Mouse (Mus musculus): ENCODE results near the gene Gga1. TPM values are rescaled to one million over a fixed set of nuclear protein-coding genes. Genes with fewer than 3 reads are reported as not detected.
"Not testable (repeated sequence)": the region's sequence is repeated elsewhere in the genome, so short reads cannot be mapped to it uniquely, and the experiment has no call there.

The Gga1 gene
- polyA plus RNA-seq, 1 experiment = 55.3 TPM

GRCm38 (mm10) chr15:78842371-78843163, 34.4 kb upstream of the Gga1 start, which contains the start of gene Cdc42ep1:
Cdc42ep1 (plus strand) TSS chr15:78842624.
- Histone ChIP-seq H3K27ac (ENCODE audit: control insufficient read depth, insufficient read depth, low read depth, low read length, poor library complexity) (peak within 1 kb of the TSS; percentile 45; the same call in 1 of the 2 replicates), H3K4me3 (replicated peaks; ENCODE audit: control insufficient read depth, low read depth, low read length) (no peak within 1 kb of the TSS), H3K4me1 (ENCODE audit: control insufficient read depth, insufficient read depth, low read length) (no peaks in the 10 kb centered on the region)
- no peak for TF ChIP-seq CTCF (IDR thresholded peaks at IDR 0.05; ENCODE audit: control insufficient read depth, insufficient read depth, low read length)
- TF ChIP-seq POLR2A (IDR thresholded peaks at IDR 0.05; ENCODE audit: borderline replicate concordance, control insufficient read depth, low read depth, low read length) = no peak
- WGBS = 2% methylated on average over 86 of the region's 86 CpGs

GRCm38 (mm10) chr15:78843581-78844469, 33.2 kb upstream of the Gga1 start:
- TF ChIP-seq CTCF (IDR thresholded peaks at IDR 0.05; ENCODE audit: control insufficient read depth, insufficient read depth, low read length) = no peak
- no peak for TF ChIP-seq POLR2A (IDR thresholded peaks at IDR 0.05; ENCODE audit: borderline replicate concordance, control insufficient read depth, low read depth, low read length)
- no peaks in the 10 kb centered on the region for H3K4me1 ChIP-seq (ENCODE audit: control insufficient read depth, insufficient read depth, low read length)
- WGBS = 26% methylated on average over 21 of the region's 21 CpGs
- H3K4me3 ChIP-seq (replicated peaks; ENCODE audit: control insufficient read depth, low read depth, low read length) = peak overlapping the region; percentile 8
- H3K27ac ChIP-seq (ENCODE audit: control insufficient read depth, insufficient read depth, low read depth, low read length, poor library complexity) = 0 out of 2 replicates have a peak overlapping the region, but pooled peaks have one; percentile 13

GRCm38 (mm10) chr15:78844791-78845190, 32.2 kb upstream of the Gga1 start:
- Histone ChIP-seq H3K27ac (ENCODE audit: control insufficient read depth, insufficient read depth, low read depth, low read length, poor library complexity) (no peak overlapping the region), H3K4me3 (replicated peaks; ENCODE audit: control insufficient read depth, low read depth, low read length) (no peak overlapping the region), H3K4me1 (ENCODE audit: control insufficient read depth, insufficient read depth, low read length) (no peaks in the 10 kb centered on the region)
- 66% methylated on average over 9 of the region's 9 CpGs for WGBS
- TF ChIP-seq CTCF (IDR thresholded peaks at IDR 0.05; ENCODE audit: control insufficient read depth, insufficient read depth, low read length) (no peak), POLR2A (IDR thresholded peaks at IDR 0.05; ENCODE audit: borderline replicate concordance, control insufficient read depth, low read depth, low read length) (no peak)

- Histone ChIP-seq H3K27ac (ENCODE audit: control insufficient read depth, insufficient read depth, low read depth, low read length, poor library complexity) (no peak overlapping the region), H3K4me3 (replicated peaks; ENCODE audit: control insufficient read depth, low read depth, low read length) (no peak overlapping the region), H3K4me1 (ENCODE audit: control insufficient read depth, insufficient read depth, low read length) (no peaks in the 10 kb centered on the region)
- TF ChIP-seq CTCF (IDR thresholded peaks at IDR 0.05; ENCODE audit: control insufficient read depth, insufficient read depth, low read length) = no peak
- no peak for TF ChIP-seq POLR2A (IDR thresholded peaks at IDR 0.05; ENCODE audit: borderline replicate concordance, control insufficient read depth, low read depth, low read length)
- 88% methylated on average over 11 of the region's 11 CpGs for WGBS
Measured at GRCm38 (mm10) chr15:78845321-78845720, 31.7 kb upstream of the Gga1 start.

- WGBS = 77% methylated on average over 8 of the region's 8 CpGs
- H3K4me3 ChIP-seq (replicated peaks; ENCODE audit: control insufficient read depth, low read depth, low read length) = no peak overlapping the region
- H3K27ac ChIP-seq (ENCODE audit: control insufficient read depth, insufficient read depth, low read depth, low read length, poor library complexity) = no peak overlapping the region
- no peaks in the 10 kb centered on the region for H3K4me1 ChIP-seq (ENCODE audit: control insufficient read depth, insufficient read depth, low read length)
- TF ChIP-seq CTCF (IDR thresholded peaks at IDR 0.05; ENCODE audit: control insufficient read depth, insufficient read depth, low read length) = no peak
- TF ChIP-seq POLR2A (IDR thresholded peaks at IDR 0.05; ENCODE audit: borderline replicate concordance, control insufficient read depth, low read depth, low read length) = no peak
Measured at GRCm38 (mm10) chr15:78845867-78846266, 31.1 kb upstream of the Gga1 start.

GRCm38 (mm10) chr15:78846352-78846751, 30.6 kb upstream of the Gga1 start:
- no peak for TF ChIP-seq CTCF (IDR thresholded peaks at IDR 0.05; ENCODE audit: control insufficient read depth, insufficient read depth, low read length)
- TF ChIP-seq POLR2A (IDR thresholded peaks at IDR 0.05; ENCODE audit: borderline replicate concordance, control insufficient read depth, low read depth, low read length) = no peak
- no peaks in the 10 kb centered on the region for H3K4me1 ChIP-seq (ENCODE audit: control insufficient read depth, insufficient read depth, low read length)
- WGBS = 75% methylated on average over 8 of the region's 8 CpGs
- no peak overlapping the region for H3K4me3 ChIP-seq (replicated peaks; ENCODE audit: control insufficient read depth, low read depth, low read length)
- H3K27ac ChIP-seq (ENCODE audit: control insufficient read depth, insufficient read depth, low read depth, low read length, poor library complexity) = no peak overlapping the region

GRCm38 (mm10) chr15:78846805-78847204, 30.2 kb upstream of the Gga1 start:
- not testable (repeated sequence) for H3K27ac ChIP-seq (ENCODE audit: control insufficient read depth, insufficient read depth, low read depth, low read length, poor library complexity); H3K4me3 ChIP-seq (replicated peaks; ENCODE audit: control insufficient read depth, low read depth, low read length); H3K4me1 ChIP-seq (ENCODE audit: control insufficient read depth, insufficient read depth, low read length)
- WGBS = 82% methylated on average over 7 of the region's 7 CpGs

- WGBS = 25% methylated on average over 5 of the region's 5 CpGs
- TF ChIP-seq CTCF (IDR thresholded peaks at IDR 0.05; ENCODE audit: control insufficient read depth, insufficient read depth, low read length) (peak; percentile 92), POLR2A (IDR thresholded peaks at IDR 0.05; ENCODE audit: borderline replicate concordance, control insufficient read depth, low read depth, low read length) (no peak)
- H3K4me3 ChIP-seq (replicated peaks; ENCODE audit: control insufficient read depth, low read depth, low read length) = no peak overlapping the region
- H3K27ac ChIP-seq (ENCODE audit: control insufficient read depth, insufficient read depth, low read depth, low read length, poor library complexity) = no peak overlapping the region
- H3K4me1 ChIP-seq (ENCODE audit: control insufficient read depth, insufficient read depth, low read length) = no peaks in the 10 kb centered on the region
Measured at GRCm38 (mm10) chr15:78848467-78848866, 28.5 kb upstream of the Gga1 start.
